Mouse (Mus musculus) ES-E14 (cell line): Measurements from ENCODE around the gene Gck.

ENCODE experiments used
- CHD2 ChIP-seq: IDR thresholded peaks from 2 replicates; pipeline ENCODE4 v1.6.1; 2014; ENCODE audit warnings: mild to moderate bottlenecking, low read depth, low read length, inconsistent platforms
- MAFK ChIP-seq: IDR thresholded peaks from 2 replicates; pipeline ENCODE4 v1.6.1; 2014; ENCODE audit warnings: mild to moderate bottlenecking, low read depth, low read length, inconsistent platforms; ENCODE audit not compliant: insufficient read depth

DNA sequence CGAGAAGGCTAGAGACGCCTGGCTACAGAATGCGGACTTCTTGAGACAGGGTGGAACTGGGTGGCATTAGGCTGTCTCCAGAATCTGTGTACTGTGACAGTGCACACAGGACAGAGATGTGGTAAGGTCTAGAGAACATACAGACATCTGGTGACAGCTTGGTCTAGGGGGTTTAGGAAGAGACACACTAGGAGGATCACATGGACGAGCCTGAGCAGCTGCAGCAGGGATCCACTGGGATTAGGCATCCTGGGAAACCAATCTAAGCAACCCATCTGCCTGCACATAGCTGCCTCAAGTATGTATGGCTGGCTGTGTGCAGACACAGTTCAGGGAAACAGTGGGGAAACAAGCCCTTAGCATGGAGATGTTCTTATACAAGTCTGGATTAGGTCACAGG lies 35.9 kb downstream of the Gck start:
- TF ChIP-seq MAFK (no peak), CHD2 (no peak)
